Mouse (Mus musculus) myocyte (in vitro differentiated cells): ENCODE measurements at regions not wholly inside any gene's neighbourhood (a gene's known extent, or its start where the extent isn't known, plus 50 kb on each side); places are given as distances from the start of the nearest gene placed in this dataset.

Source experiments
- H3K27me3 ChIP-seq: one replicate; pipeline ENCODE4 v1.6.1; 2011; ENCODE audit not compliant: control insufficient read depth, insufficient read depth, insufficient read length
- H3K36me3 ChIP-seq: one replicate; pipeline ENCODE4 v1.6.1; 2011; ENCODE audit not compliant: control insufficient read depth, insufficient read depth
- H3K4me2 ChIP-seq: one replicate; pipeline ENCODE4 v1.6.1; 2011; ENCODE audit warnings: low read depth, control low read depth
- H3K4me3 ChIP-seq: one replicate; pipeline ENCODE4 v1.5.1; 2011; ENCODE audit warnings: mild to moderate bottlenecking, control low read depth, moderate library complexity
- H3K79me2 ChIP-seq: one replicate; pipeline ENCODE4 v1.6.1; 2011; ENCODE audit not compliant: control insufficient read depth, insufficient read depth
- H3ac ChIP-seq: one replicate; pipeline ENCODE4 v1.6.1; 2011; ENCODE audit not compliant: control insufficient read depth, insufficient read length
- CEBPB ChIP-seq: IDR thresholded peaks from 2 replicates; pipeline ENCODE4 v1.6.1; 2011; ENCODE audit warnings: mild to moderate bottlenecking, moderate library complexity; ENCODE audit not compliant: poor library complexity, insufficient read depth, severe bottlenecking
- E2F4 ChIP-seq: IDR thresholded peaks from one replicate; pipeline ENCODE4 v1.6.1; 2011; ENCODE audit warnings: mild to moderate bottlenecking, control low read depth, moderate library complexity; ENCODE audit not compliant: insufficient read depth
- MAX ChIP-seq: IDR thresholded peaks from one replicate; pipeline ENCODE4 v1.6.1; 2011; ENCODE audit warnings: low read depth, mild to moderate bottlenecking, control low read depth
- MYOD1 ChIP-seq, 3 experiments: IDR thresholded peaks; one replicate each; pipeline ENCODE4 v1.6.1; 2011; ENCODE audit warnings: control low read depth in 2 of 3, low read depth in 2 of 3, mild to moderate bottlenecking in 2 of 3, moderate library complexity in 1 of 3; ENCODE audit not compliant: insufficient read length in 2 of 3, control insufficient read depth in 1 of 3
- MYOG ChIP-seq, 3 experiments: IDR thresholded peaks; one replicate each; pipeline ENCODE4 v1.6.1; 2011; ENCODE audit warnings: control low read depth in 2 of 3, low read depth in 2 of 3, mild to moderate bottlenecking in 2 of 3; ENCODE audit not compliant: insufficient read length in 2 of 3, control insufficient read depth in 1 of 3, insufficient read depth in 1 of 3
- POLR2A ChIP-seq: IDR thresholded peaks from one replicate; pipeline ENCODE4 v1.6.1; 2011; ENCODE audit warnings: low read depth, mild to moderate bottlenecking, control low read depth, moderate library complexity; ENCODE audit not compliant: insufficient read length
- POLR2AphosphoS2 ChIP-seq: IDR thresholded peaks from one replicate; pipeline ENCODE4 v1.6.1; 2011; ENCODE audit warnings: low read depth, control low read depth; ENCODE audit not compliant: insufficient read length
- REST ChIP-seq: IDR thresholded peaks from one replicate; pipeline ENCODE4 v1.6.1; 2011; ENCODE audit warnings: mild to moderate bottlenecking, control low read depth, moderate library complexity; ENCODE audit not compliant: insufficient read depth, insufficient read length
- SRF ChIP-seq: IDR thresholded peaks from one replicate; pipeline ENCODE4 v1.6.1; 2011; ENCODE audit warnings: low read depth; ENCODE audit not compliant: control insufficient read depth, insufficient read length
- TCF12 ChIP-seq: IDR thresholded peaks from one replicate; pipeline ENCODE4 v1.6.1; 2011; ENCODE audit warnings: mild to moderate bottlenecking, control low read depth; ENCODE audit not compliant: poor library complexity, insufficient read depth, severe bottlenecking
- TCF3 ChIP-seq: IDR thresholded peaks from one replicate; pipeline ENCODE4 v1.6.1; 2011; ENCODE audit warnings: low read depth, control low read depth; ENCODE audit not compliant: insufficient read length
- USF1 ChIP-seq: IDR thresholded peaks from one replicate; pipeline ENCODE4 v1.6.1; 2011; ENCODE audit warnings: low read depth, mild to moderate bottlenecking, control low read depth, moderate library complexity

- H3K27me3 ChIP-seq: no peaks in the 10 kb centered on the region
Measured at GRCm38 (mm10) chr4:53976036-53976638, 150.3 kb downstream of the Tmem38b start.

GRCm38 (mm10) chr4:53986519-53987301, 160.9 kb downstream of the Tmem38b start:
- Histone ChIP-seq H3K36me3 (no peaks in the 10 kb centered on the region), H3K4me2 (no peak overlapping the region)
- peak in 2 of 3 experiments; percentile 64 to 83 for TF ChIP-seq MYOG (IDR thresholded peaks at IDR 0.05; ENCODE audit: control insufficient read depth in 1 of 3, insufficient read depth in 1 of 3, insufficient read length in 2 of 3, low read depth in 2 of 3)
- peak; percentile 19 for TF ChIP-seq TCF3
- TF ChIP-seq POLR2A: no peak
- TF ChIP-seq USF1: no peak
- TF ChIP-seq CEBPB: no peak
- TF ChIP-seq POLR2AphosphoS2: no peak
- no peak for TF ChIP-seq REST
- TF ChIP-seq TCF12: no peak
- TF ChIP-seq MYOD1 (IDR thresholded peaks at IDR 0.05; ENCODE audit: control insufficient read depth in 1 of 3, insufficient read length in 2 of 3, low read depth in 2 of 3): peak in 2 of 3 experiments; percentile 58 to 75

More at GRCm38 (mm10) chr4:53976036-53976638, 150.3 kb downstream of the Tmem38b start:
- H3ac ChIP-seq: no peak overlapping the region
- TF ChIP-seq TCF3: no peak
- TF ChIP-seq E2F4: no peak
- no peak for TF ChIP-seq USF1
- TF ChIP-seq POLR2A: no peak
- TF ChIP-seq TCF12: no peak
- TF ChIP-seq POLR2AphosphoS2: no peak
- TF ChIP-seq MAX: no peak
- TF ChIP-seq REST: no peak
- no peak for TF ChIP-seq CEBPB
- TF ChIP-seq MYOG (IDR thresholded peaks at IDR 0.05; ENCODE audit: control insufficient read depth in 1 of 3, insufficient read depth in 1 of 3, insufficient read length in 2 of 3, low read depth in 2 of 3): no peak
- TF ChIP-seq MYOD1 (IDR thresholded peaks at IDR 0.05; ENCODE audit: control insufficient read depth in 1 of 3, insufficient read length in 2 of 3, low read depth in 2 of 3): no peak
- no peak for TF ChIP-seq SRF
- H3K4me2 ChIP-seq: no peak overlapping the region
- no peak overlapping the region for H3K4me3 ChIP-seq
- H3K79me2 ChIP-seq: no peaks in the 10 kb centered on the region
- no peaks in the 10 kb centered on the region for H3K36me3 ChIP-seq

GRCm38 (mm10) chr4:53987536-53987935, 161.7 kb downstream of the Tmem38b start:
- TF ChIP-seq SRF (no peak), E2F4 (no peak), MAX (no peak), POLR2AphosphoS2 (no peak), MYOD1 (IDR thresholded peaks at IDR 0.05; ENCODE audit: control insufficient read depth in 1 of 3, insufficient read length in 2 of 3, low read depth in 2 of 3) (no peak), REST (no peak), POLR2A (no peak), MYOG (IDR thresholded peaks at IDR 0.05; ENCODE audit: control insufficient read depth in 1 of 3, insufficient read depth in 1 of 3, insufficient read length in 2 of 3, low read depth in 2 of 3) (no peak), TCF3 (no peak), CEBPB (no peak), TCF12 (no peak), USF1 (no peak)

More at GRCm38 (mm10) chr4:53986519-53987301, 160.9 kb downstream of the Tmem38b start:
- H3ac ChIP-seq: no peak overlapping the region
- no peaks in the 10 kb centered on the region for H3K27me3 ChIP-seq
- no peaks in the 10 kb centered on the region for H3K79me2 ChIP-seq
- H3K4me3 ChIP-seq: no peak overlapping the region

GRCm38 (mm10) chr4:54021069-54021829, 195.4 kb downstream of the Tmem38b start:
- Histone ChIP-seq H3K4me3 (no peak overlapping the region), H3K36me3 (no peaks in the 10 kb centered on the region), H3ac (no peak overlapping the region), H3K79me2 (no peaks in the 10 kb centered on the region), H3K27me3 (no peaks in the 10 kb centered on the region), H3K4me2 (no peak overlapping the region)
- TF ChIP-seq E2F4 (no peak), MAX (no peak), MYOG (IDR thresholded peaks at IDR 0.05; ENCODE audit: control insufficient read depth in 1 of 3, insufficient read depth in 1 of 3, insufficient read length in 2 of 3, low read depth in 2 of 3) (no peak)

More at GRCm38 (mm10) chr4:53987536-53987935, 161.7 kb downstream of the Tmem38b start:
- Histone ChIP-seq H3K27me3 (no peaks in the 10 kb centered on the region), H3K4me2 (no peak overlapping the region), H3K4me3 (no peak overlapping the region), H3ac (no peak overlapping the region), H3K79me2 (no peaks in the 10 kb centered on the region), H3K36me3 (no peaks in the 10 kb centered on the region)
